Mouse (Mus musculus): Measurements from ENCODE around the gene Socs4.
"Not testable (repeated sequence)": the region's sequence is repeated elsewhere in the genome, so short reads cannot be mapped to it uniquely, and the experiment has no call there.

The Socs4 gene

DNA sequence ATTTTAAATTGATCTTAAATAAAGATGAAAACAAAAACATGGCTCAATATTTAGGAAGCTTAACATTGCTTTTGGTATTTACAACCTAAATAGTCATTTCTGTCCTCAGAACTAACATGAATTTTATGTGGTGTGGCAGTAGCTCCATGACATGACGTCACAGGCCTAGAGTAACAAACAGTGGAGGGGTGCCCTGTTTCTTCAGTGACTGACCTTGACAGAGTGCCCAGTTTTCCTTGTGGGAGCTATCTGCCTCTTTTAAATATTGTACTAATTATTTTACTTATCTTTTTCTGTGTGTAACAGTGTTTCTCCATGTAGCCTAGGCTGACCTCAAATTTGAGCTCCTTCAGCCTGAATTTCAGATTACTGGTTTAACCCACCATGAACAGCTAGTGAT, 15.0 kb downstream of the Socs4 start:
- DNase-seq: no peak

- DNase-seq: no peak
These were observed 17.4 kb downstream of the Socs4 start for GRCm38 (mm10) chr14:47294136-47294535.

DNA sequence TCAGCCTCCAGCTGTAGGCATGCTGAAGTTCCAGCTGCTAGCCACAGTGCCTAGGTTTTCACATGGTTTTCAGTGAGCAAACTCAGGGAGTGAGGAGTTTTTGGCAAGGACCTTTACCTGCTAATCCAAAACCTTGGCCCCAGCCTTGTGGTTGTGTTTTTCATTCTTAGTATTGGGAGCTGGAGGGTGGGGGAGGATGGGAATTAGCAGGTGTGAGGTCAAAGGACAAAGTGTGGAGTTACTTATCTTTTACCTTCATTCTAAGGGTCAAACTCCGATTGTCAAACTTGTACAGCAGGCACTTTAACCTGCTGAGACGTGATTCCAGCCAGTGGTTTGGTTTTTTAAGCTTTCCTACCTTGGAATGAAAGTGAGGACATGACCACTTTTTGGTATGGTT, 19.5 kb downstream of the Socs4 start:
- DNase-seq: no peak

GRCm38 (mm10) chr14:47297785-47298407, 21.2 kb downstream of the Socs4 start, which contains the start of gene Mapk1ip1l:
Gene Mapk1ip1l (plus strand): TSS chr14:47298266.
- DNase-seq: peak; percentile 91

GRCm38 (mm10) chr14:47298408-47298792, 21.7 kb downstream of the Socs4 start:
- DNase-seq: no peak

DNA sequence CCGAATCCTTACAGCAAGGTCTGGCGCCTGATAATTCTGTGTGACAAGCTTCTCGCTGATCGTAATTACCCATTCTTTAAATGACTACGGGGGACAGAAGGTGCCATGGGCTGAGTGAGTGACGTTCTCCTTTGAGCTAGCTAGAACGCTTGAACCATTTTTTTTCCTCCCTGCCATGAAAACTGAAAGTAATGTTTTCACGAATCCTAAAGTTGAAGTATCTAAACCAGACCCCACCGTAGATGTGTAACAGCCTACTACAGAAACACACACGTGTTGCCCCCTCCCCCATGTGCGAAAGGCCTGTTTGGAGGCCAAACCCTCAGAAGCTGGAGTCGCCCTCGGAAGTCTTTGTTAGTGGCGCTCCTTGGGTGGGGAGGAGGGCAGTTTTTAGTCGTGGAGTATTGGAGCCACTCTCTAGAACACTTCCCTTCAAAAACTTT, 22.1 kb downstream of the Socs4 start:
- peak; percentile 45 for DNase-seq

DNA sequence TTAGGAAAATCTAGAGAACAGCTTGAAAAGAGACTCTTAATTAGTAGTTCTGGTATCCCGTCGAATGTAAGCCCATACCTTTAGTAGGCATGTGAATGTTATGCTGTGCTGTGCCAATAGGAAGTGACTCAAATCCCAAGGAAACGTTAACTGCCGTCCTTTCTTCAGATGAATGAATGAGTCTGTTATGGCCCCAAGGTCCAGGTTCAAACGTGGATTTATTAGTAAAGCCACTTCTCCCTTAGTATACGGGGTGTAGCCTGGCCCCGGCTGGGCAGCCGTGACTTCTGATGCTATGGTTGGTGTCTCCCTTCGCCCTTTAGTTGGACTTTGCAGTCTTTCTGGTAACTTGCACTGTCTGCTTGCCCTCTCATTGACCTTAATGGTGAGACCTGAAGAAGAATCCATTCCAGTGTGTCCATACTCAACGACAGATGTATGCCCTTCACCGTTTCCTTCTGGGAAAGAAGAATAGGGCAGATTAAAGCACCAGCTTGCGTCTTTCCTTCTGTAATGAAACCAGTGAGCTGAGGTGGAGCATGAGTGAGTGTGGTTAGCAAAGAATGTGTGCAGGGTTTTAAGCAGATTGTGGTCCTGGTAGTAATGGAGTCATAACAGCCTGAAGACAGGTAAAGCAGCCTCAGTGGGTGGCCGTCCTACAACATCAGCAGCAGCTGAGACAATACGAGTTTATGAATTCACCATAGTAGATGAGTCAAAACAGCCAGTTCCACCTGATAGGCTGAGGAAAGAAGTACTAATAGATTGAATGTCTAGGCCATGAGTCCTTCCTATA, 26.4 kb downstream of the Socs4 start:
- DNase-seq: no peak

GRCm38 (mm10) chr14:47304814-47305405, 28.2 kb downstream of the Socs4 start:
- no peak for DNase-seq

- no peak for DNase-seq
These were observed 29.2 kb downstream of the Socs4 start for GRCm38 (mm10) chr14:47305933-47306332.

DNA sequence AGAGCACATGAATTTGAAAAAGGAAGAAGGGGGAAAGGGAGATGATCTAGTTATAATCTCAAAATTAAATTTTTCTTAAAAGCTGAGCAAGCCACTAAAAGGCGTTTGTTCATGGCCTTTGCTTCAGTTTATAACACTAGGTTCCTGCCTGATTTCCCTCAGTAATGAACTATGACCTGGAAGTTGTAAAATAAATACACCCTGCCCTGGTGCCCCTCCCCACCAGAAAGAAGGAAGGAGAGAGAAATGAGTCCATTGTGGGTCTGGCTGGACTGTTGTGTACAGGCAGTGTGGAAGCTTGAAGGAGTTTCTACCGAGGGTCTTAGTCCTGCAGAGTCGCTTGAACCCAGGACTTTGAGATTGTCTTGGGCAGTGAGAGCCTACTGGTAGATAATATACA, 30.9 kb downstream of the Socs4 start:
- DNase-seq: no peak

DNA sequence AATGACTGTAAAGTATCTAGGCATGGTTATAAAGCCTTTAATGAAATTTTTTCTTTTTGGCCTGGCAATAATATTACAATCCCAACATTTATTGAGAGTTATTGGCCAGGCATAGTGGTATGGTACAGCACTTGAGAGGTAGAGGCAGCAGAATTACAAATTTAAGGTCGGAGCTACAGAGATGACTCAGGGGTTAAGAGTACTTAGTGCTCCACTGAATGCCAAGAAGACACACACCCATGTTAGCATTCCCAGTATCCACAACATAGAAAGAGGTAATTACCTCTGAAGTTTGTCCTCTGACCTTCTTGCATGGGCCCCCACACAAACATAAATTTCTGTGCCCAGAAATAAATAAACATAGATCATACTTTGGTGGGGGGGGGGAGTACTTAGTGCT, 32.3 kb downstream of the Socs4 start:
- no peak for DNase-seq

DNA sequence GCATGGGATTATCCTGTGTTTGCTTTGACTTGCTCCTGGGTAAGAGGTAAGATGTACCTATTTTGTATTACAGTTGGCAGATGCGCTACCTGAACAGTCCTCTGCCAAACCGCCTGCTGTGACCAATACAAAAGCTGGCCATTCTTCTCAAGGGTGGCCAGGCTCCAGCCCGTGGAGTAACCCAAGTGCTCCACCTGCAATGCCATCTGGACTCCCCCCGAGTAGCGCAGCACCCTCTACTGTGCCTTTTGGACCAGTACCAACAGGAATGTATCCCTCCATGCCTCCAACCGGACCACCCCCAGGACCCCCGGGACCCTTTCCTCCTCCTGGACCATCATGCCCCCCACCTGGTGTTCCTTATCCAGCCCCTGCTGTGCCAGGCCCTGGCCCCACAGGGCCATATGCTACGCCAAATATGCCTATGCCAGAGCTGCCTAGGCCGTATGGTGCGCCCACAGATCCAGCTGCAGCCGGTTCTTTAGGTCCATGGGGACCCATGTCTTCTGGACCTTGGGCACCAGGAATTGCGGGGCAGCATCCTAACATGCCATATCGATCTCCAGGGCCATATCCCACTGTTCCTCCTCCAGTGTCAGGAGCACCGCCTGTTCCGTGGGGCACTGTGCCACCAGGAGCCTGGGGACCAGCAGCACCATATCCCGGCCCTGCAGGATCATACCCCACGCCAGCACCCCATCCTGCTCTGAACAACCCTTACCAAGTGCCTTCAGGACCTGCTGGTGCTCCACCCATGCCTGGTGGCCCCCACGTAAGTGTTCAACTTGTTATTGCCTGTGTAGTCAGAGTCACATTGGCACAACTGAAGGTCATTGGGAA, 33.8 kb downstream of the Socs4 start:
- no peak for DNase-seq

GRCm38 (mm10) chr14:47319362-47319761, 42.6 kb downstream of the Socs4 start:
- no peak for DNase-seq

DNA sequence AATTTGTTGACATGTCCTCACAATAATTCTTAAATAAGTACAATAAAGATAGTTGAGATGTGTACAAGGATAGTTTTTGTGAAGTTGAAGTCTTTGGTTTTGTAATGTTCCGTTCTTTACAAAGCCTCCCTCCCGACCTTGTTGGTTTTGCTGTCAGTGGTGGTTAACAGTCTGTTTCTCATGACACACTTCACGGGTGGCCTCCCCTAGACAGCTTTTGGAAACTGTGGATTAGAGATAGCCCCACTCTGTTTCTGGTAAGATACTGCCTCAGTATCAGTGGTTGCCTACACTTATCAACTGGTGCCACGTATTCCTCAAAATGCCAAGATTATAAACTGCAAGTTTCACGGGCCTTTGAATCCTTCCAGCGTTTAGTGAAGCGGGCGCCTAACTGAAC, 44.9 kb downstream of the Socs4 start:
- DNase-seq: not testable (repeated sequence)

DNA sequence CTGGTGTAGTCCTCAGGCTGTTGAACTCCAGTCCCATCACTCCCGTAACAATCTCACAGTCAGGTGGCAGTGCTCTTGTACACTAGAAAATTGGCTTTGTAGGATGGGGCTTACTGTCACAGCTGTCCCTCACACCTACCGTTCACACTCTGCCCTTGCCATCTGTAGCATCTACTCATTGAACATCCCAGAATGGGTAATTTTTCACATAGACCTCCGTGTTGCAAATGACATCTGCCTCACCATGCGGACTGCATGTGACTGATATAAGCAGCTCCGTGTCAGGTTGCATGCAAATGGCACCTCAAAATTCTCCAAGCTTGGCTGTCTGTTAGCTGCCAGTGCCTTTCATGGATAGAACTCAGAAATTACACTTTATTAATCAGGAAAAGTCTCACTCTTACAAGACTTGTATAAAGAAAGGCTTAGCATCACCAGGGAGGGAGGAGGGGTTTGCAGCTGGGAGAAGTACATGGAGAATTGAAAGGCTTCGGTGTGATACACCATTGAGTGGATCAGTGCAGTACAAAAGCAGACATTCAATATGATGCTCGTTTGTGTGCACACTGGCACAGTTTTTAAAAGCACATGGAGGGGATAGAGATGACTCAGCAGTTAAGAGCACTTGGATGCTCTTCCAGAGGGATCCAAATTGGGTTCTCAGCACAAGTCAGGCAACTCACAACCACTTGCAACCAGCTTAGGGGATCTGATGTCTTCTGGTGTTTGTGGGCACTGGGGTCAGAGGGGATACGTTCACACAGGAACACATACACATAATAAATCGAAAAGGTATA, 49.4 kb downstream of the Socs4 start:
- DNase-seq: no peak

DNA sequence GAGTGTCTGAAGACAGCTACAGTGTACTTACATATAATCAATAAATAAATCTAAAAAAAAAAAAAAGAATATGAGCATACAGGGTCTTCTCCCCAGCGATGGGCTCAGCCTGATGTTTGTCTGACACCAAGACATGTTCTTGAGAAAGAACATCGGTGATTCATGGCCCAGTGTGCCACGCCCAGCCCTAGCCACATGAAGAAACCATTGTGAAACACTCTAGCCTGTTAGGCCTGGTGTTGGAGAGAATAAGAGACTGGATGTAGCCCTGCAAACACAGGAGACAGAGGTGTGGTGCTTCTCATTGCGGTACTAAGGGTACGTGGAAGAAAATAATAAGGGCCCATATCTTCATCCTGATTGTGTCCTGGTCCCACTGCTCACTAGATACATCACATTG, 50.6 kb downstream of the Socs4 start:
- DNase-seq: no peak

GRCm38 (mm10) chr14:47331920-47332319, 55.2 kb downstream of the Socs4 start:
- no peak for DNase-seq

- peak; percentile 71 for DNase-seq
These were observed 58.1 kb downstream of the Socs4 start for GRCm38 (mm10) chr14:47334819-47335218.

DNA sequence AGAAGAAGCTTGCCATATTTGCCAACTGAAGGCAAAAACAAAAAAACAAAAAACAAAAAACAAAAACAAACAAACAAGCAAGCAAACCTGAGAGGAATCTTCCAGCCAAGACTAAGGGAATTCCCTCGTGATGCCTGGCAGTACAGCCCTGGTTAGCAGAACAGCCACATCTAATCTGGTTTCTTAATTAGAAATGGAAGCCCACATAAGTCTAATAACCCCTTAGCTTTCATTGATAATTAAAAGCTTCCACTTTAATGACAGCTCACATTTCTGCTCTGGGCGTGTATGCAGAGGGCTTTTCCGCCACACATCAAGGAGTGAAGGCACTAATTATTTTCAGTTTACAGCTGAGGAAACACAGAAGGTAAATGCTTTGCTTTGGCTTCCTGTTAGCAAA, 58.6 kb downstream of the Socs4 start:
- DNase-seq: no peak

GRCm38 (mm10) chr14:47340231-47340925, 63.6 kb downstream of the Socs4 start:
- no peak for DNase-seq

DNA sequence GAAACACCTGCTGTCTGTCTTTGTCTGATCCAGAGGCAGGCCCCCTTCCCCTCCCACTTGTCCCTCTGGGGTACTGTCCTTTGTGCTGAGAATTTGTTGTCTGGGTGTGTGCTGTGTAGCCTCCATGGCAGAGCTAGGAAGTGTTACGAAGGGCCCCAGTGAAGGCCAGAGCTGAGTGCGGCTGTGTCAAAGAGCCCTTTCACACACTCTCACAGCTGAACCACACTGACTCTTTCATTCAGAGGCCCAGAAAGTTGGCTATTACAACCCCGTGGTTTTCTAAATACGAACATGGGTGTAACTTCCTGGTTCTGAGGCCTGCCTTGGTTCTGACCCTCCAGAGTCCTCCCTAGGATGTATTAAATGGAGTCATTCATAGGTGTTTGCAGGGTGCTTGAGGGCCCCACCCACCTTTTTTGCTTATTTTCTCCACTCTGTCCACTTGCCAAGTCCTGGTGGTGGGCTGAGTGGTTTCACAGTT, 65.1 kb downstream of the Socs4 start:
- DNase-seq: no peak

All from thymus, postnatal 14 days (tissue).